In genomic region chr14:21719646-21720383, GRCm38 (mm10) we compare ENCODE assay signal across 17 mouse cellular contexts. TPM values are rescaled to one million over a fixed set of nuclear protein-coding genes. Genes with fewer than 3 reads are reported as not detected.
A peak's percentile ranks its signal among the peaks of the same experiment; 100 is the strongest.
DNase-seq lines count a peak whose midpoint lies in the region; ATAC-seq and TF ChIP-seq lines count a peak whose summit lies in the region.
"Had no signal": no experiment of that assay in that cellular context is flagged by ENCODE, and none has a peak within 500 bp of the region (broad histone marks: within the 10 kb centered on the region; RNA-seq: fewer than 3 reads in every experiment).

No protein-coding gene starts in this region.

- no peaks in the 10 kb centered on the region for H3K27me3 ChIP-seq in liver, adult 2 months (ENCODE audit: control insufficient read depth, insufficient read depth, low read length)
- 0 out of 2 replicates have a peak, but pooled peaks cover 3% of the 10 kb centered on the region for H3K27me3 ChIP-seq in liver, embryonic 12.5 days (replicated peaks)
- no peaks in the 10 kb centered on the region for H3K27me3 ChIP-seq in embryonic facial prominence, embryonic 13.5 days
- no peaks in the 10 kb centered on the region; the same call in 1 of the 2 replicates for H3K27me3 ChIP-seq in liver, embryonic 15.5 days

- no peak for ATAC-seq in liver, embryonic 12.5 days
- ATAC-seq in embryonic facial prominence, embryonic 13.5 days (ENCODE audit: insufficient number of reproducible peaks, insufficient read depth, low FRiP score, low TSS enrichment, low read depth): no peak
- ATAC-seq in liver, embryonic 15.5 days (ENCODE audit: insufficient read depth): 0 out of 2 replicates have a peak, but pooled peaks have one; percentile 25

- no peak overlapping the region for H3K9ac ChIP-seq in liver, adult 2 months (ENCODE audit: low read depth, low read length)
- H3K9ac ChIP-seq in liver, embryonic 12.5 days: no peak overlapping the region
- no peak overlapping the region for H3K9ac ChIP-seq in embryonic facial prominence, embryonic 13.5 days
- H3K9ac ChIP-seq in liver, embryonic 15.5 days: no peak overlapping the region

- H3K9me3 ChIP-seq in liver, embryonic 12.5 days (replicated peaks): no peaks in the 10 kb centered on the region
- H3K9me3 ChIP-seq in embryonic facial prominence, embryonic 13.5 days: 0 out of 2 replicates have a peak, but pooled peaks cover 4% of the 10 kb centered on the region
- no peaks in the 10 kb centered on the region for H3K9me3 ChIP-seq in liver, embryonic 15.5 days (replicated peaks)

- no peaks in the 10 kb centered on the region for H3K36me3 ChIP-seq in liver, adult 2 months (ENCODE audit: control insufficient read depth, insufficient read depth, low read length)
- H3K36me3 ChIP-seq in liver, embryonic 12.5 days: no peaks in the 10 kb centered on the region
- no peaks in the 10 kb centered on the region for H3K36me3 ChIP-seq in embryonic facial prominence, embryonic 13.5 days
- no peaks in the 10 kb centered on the region for H3K36me3 ChIP-seq in liver, embryonic 15.5 days (replicated peaks)

- no peaks in the 10 kb centered on the region for H3K79me2 ChIP-seq in liver, adult 2 months (ENCODE audit: control insufficient read depth, insufficient read depth, low read length)

- no peak for TF ChIP-seq POLR2A in liver, adult 2 months (IDR thresholded peaks at IDR 0.05; ENCODE audit: extremely low read depth, insufficient read depth, low read length)

- H3K4me3 ChIP-seq in gastrocnemius, adult 2 months: no peak overlapping the region
- H3K4me3 ChIP-seq in liver, adult 2 months (ENCODE audit: insufficient read depth, low read depth, low read length): no peak overlapping the region
- no peak overlapping the region for H3K4me3 ChIP-seq in liver, embryonic 12.5 days
- H3K4me3 ChIP-seq in embryonic facial prominence, embryonic 13.5 days: no peak overlapping the region
- no peak overlapping the region for H3K4me3 ChIP-seq in liver, embryonic 15.5 days (replicated peaks)

- DNase-seq in gastrocnemius, adult 2 months: peak; percentile 62
- DNase-seq in gastrocnemius, adult 18-20 months (ENCODE audit: low spot score): no peak
- DNase-seq in liver, adult 2 months (ENCODE audit: extremely low read depth, low read depth, low spot score): peak; percentile 17
- no peak for DNase-seq in layer of hippocampus, adult 18-20 months (ENCODE audit: low spot score in 2 of 2)
- no peak for DNase-seq in layer of hippocampus, adult 11-12 months (ENCODE audit: low spot score)
- DNase-seq: cerebellum, postnatal 14 days; kidney, postnatal 10 days; lung, postnatal 4 days; right cerebral cortex, adult 18-20 months; thymus, postnatal 14 days had no signal

- no peak for TF ChIP-seq CTCF in gastrocnemius, adult 2 months (IDR thresholded peaks at IDR 0.05)
- no peak for TF ChIP-seq CTCF in liver, adult 2 months (IDR thresholded peaks at IDR 0.05; ENCODE audit: low read depth, low read length)

- WGBS in liver, adult 2 months: 23% methylated on average over 17 of the region's 17 CpGs
- WGBS in liver, embryonic 12.5 days (ENCODE audit: insufficient replicate concordance): 44% methylated on average over 17 of the region's 17 CpGs
- 27% methylated on average over 17 of the region's 17 CpGs for WGBS in embryonic facial prominence, embryonic 13.5 days
- WGBS in liver, embryonic 15.5 days (ENCODE audit: insufficient replicate concordance): 43% methylated on average over 17 of the region's 17 CpGs

- intact Hi-C loops in gastrocnemius, adult 2 months (cut with DNase I): no loop called here

- H3K27ac ChIP-seq in gastrocnemius, adult 2 months: peak overlapping the region; percentile 69
- no peak overlapping the region for H3K27ac ChIP-seq in liver, adult 2 months (replicated peaks; ENCODE audit: insufficient read depth, low read depth, low read length)
- no peak overlapping the region for H3K27ac ChIP-seq in liver, embryonic 12.5 days
- 0 out of 2 replicates have a peak overlapping the region, but pooled peaks have one; percentile 23 for H3K27ac ChIP-seq in embryonic facial prominence, embryonic 13.5 days
- H3K27ac ChIP-seq in liver, embryonic 15.5 days (replicated peaks): no peak overlapping the region

- H3K4me2 ChIP-seq in liver, embryonic 12.5 days: no peak overlapping the region
- H3K4me2 ChIP-seq in embryonic facial prominence, embryonic 13.5 days: no peak overlapping the region
- 0 out of 2 replicates have a peak overlapping the region, but pooled peaks have one; percentile 1 for H3K4me2 ChIP-seq in liver, embryonic 15.5 days

- peaks cover 2% of the 10 kb centered on the region; the same call in 1 of the 2 replicates for H3K4me1 ChIP-seq in liver, adult 2 months (ENCODE audit: control insufficient read depth, insufficient read depth, low read length)
- no peaks in the 10 kb centered on the region for H3K4me1 ChIP-seq in liver, embryonic 12.5 days
- peaks cover 38% of the 10 kb centered on the region for H3K4me1 ChIP-seq in embryonic facial prominence, embryonic 13.5 days
- no peaks in the 10 kb centered on the region for H3K4me1 ChIP-seq in liver, embryonic 15.5 days (replicated peaks)

RNA-seq across cellular contexts. Expression of gene Dupd1, which starts 5.4 kb away (rescaled TPM):
- 10 to 100 TPM; 33.6 to 58.6 TPM for total RNA-seq in gastrocnemius, adult 2 months (2021)
- total RNA-seq in gastrocnemius, adult 18-20 months (2021): 10 to 100 TPM; 33.4 to 36.0 TPM
- total RNA-seq in liver, adult 2 months (2014; rRNA removed): not detected in 2 replicates
- not detected in 2 replicates for polyA plus RNA-seq in liver, adult 2 months (2012; rRNA removed)
- not detected in 2 replicates for polyA plus RNA-seq in liver, embryonic 12.5 days (2016; fragmentation: Nextera tagmentation; extraction: Ambion mirVana)
- 0.31 TPM in 1 of 2 replicates, not detected in the other for polyA plus RNA-seq in embryonic facial prominence, embryonic 13.5 days (2015; fragmentation: Nextera tagmentation; extraction: Ambion mirVana)
- polyA plus RNA-seq in liver, embryonic 15.5 days (2015; fragmentation: Nextera tagmentation; extraction: Ambion mirVana): 0.10 TPM in 1 of 2 replicates, not detected in the other
- total RNA-seq in layer of hippocampus, adult 18-20 months (2021): under 1 TPM; 0.45 to 0.48 TPM
- total RNA-seq: left cerebral cortex, postnatal 10 days; MEL had no signal
- polyA plus RNA-seq: hindbrain, embryonic 16.5 days had no signal

RNA-seq across cellular contexts. Expression of gene Samd8, which starts 30.5 kb away (rescaled TPM):
- total RNA-seq in gastrocnemius, adult 2 months (2021): 10 to 100 TPM; 57.3 to 63.4 TPM
- 10 to 100 TPM; 62.7 to 63.1 TPM for total RNA-seq in gastrocnemius, adult 18-20 months (2021)
- total RNA-seq in liver, adult 2 months (2014; rRNA removed): 27.1 and 40.9 TPM in 2 replicates
- 12.7 and 14.5 TPM in 2 replicates for polyA plus RNA-seq in liver, adult 2 months (2012; rRNA removed)
- 4.1 and 5.3 TPM in 2 replicates for polyA plus RNA-seq in liver, embryonic 12.5 days (2016; fragmentation: Nextera tagmentation; extraction: Ambion mirVana)
- 12.1 and 13.2 TPM in 2 replicates for polyA plus RNA-seq in embryonic facial prominence, embryonic 13.5 days (2015; fragmentation: Nextera tagmentation; extraction: Ambion mirVana)
- 2.8 and 3.3 TPM in 2 replicates for polyA plus RNA-seq in liver, embryonic 15.5 days (2015; fragmentation: Nextera tagmentation; extraction: Ambion mirVana)
- 10 to 100 TPM; 82.2 to 86.3 TPM for total RNA-seq in layer of hippocampus, adult 18-20 months (2021)

RNA-seq across cellular contexts. Expression of gene Dusp13, which starts 31.2 kb away (rescaled TPM):
- 100 to 1,000 TPM; 194 to 238 TPM for total RNA-seq in gastrocnemius, adult 2 months (2021)
- 100 to 1,000 TPM; 215 to 238 TPM for total RNA-seq in gastrocnemius, adult 18-20 months (2021)
- 0.20 TPM in 1 of 2 replicates, not detected in the other for total RNA-seq in liver, adult 2 months (2014; rRNA removed)
- polyA plus RNA-seq in liver, adult 2 months (2012; rRNA removed): 0.21 TPM in 1 of 2 replicates, not detected in the other
- not detected in 2 replicates for polyA plus RNA-seq in liver, embryonic 12.5 days (2016; fragmentation: Nextera tagmentation; extraction: Ambion mirVana)
- polyA plus RNA-seq in embryonic facial prominence, embryonic 13.5 days (2015; fragmentation: Nextera tagmentation; extraction: Ambion mirVana): 0.34 and 0.51 TPM in 2 replicates
- 0.16 and 0.18 TPM in 2 replicates for polyA plus RNA-seq in liver, embryonic 15.5 days (2015; fragmentation: Nextera tagmentation; extraction: Ambion mirVana)
- under 1 TPM; 0.62 to 0.68 TPM for total RNA-seq in layer of hippocampus, adult 18-20 months (2021)
- total RNA-seq: MEL had no signal
- polyA plus RNA-seq: hindbrain, embryonic 16.5 days; neural tube, embryonic 11.5 days had no signal

Comparison
In these comparisons a context has a peak if more than half of its experiments do, and no peak if none do; other contexts are left out.
1. DNase-seq: peak in gastrocnemius, adult 2 months (single experiment) and liver, adult 2 months (single experiment); none in gastrocnemius, adult 18-20 months (single experiment), layer of hippocampus, adult 18-20 months (0 of 2) and layer of hippocampus, adult 11-12 months (single experiment).
2. H3K27ac ChIP-seq: peak in gastrocnemius, adult 2 months (single experiment) and embryonic facial prominence, embryonic 13.5 days (single experiment); none in liver, adult 2 months (single experiment), liver, embryonic 12.5 days (single experiment) and liver, embryonic 15.5 days (single experiment).
3. RNA of gene Dupd1, which starts 5.4 kb away (total RNA-seq): 33.6 to 58.6 TPM in gastrocnemius, adult 2 months and 33.4 to 36.0 TPM in gastrocnemius, adult 18-20 months; 0.45 to 0.48 TPM in layer of hippocampus, adult 18-20 months and not detected in liver, adult 2 months; every median in the first group is over 10 times any median in the second.
4. RNA of gene Dusp13, which starts 31.2 kb away (total RNA-seq): 215 to 238 TPM in gastrocnemius, adult 18-20 months and 194 to 238 TPM in gastrocnemius, adult 2 months; 0.62 to 0.68 TPM in layer of hippocampus, adult 18-20 months and 0.20 TPM in liver, adult 2 months; every median in the first group is over 100 times any median in the second.